Mouse (Mus musculus): ENCODE results near the gene Uba2. TPM values are rescaled to one million over a fixed set of nuclear protein-coding genes. Genes with fewer than 3 reads are reported as not detected.

The Uba2 gene
- total RNA-seq, 2 experiments from 2014 or later = 47.2 to 55.3 TPM

Other genes starting within 250 kb of the Uba2 start
- not detected for gene Scgb2b26, start 224.6 kb downstream of the Uba2 start, total RNA-seq (2021)
- not detected for gene Scgb2b27, start 155.7 kb downstream of the Uba2 start, total RNA-seq (2021)
- not detected for gene Scgb1b27, start 148.1 kb downstream of the Uba2 start, total RNA-seq (2021)
- not detected for gene Scgb1b30, start 74.2 kb downstream of the Uba2 start, total RNA-seq (2021)
- 10 to 100 TPM; 10.5 to 15.2 TPM for gene Wtip, start 36.3 kb downstream of the Uba2 start, total RNA-seq (2021)
- gene Pdcd2l, start 27.1 kb upstream of the Uba2 start, total RNA-seq (2021) = 10 to 100 TPM; 19.5 to 23.2 TPM
- gene Gpi1, start 60.7 kb upstream of the Uba2 start, total RNA-seq (2021) = 100 to 1,000 TPM; 954 to 962 TPM
- not detected for gene Gm6096, start 81.4 kb upstream of the Uba2 start, total RNA-seq (2021)
- gene 4931406P16Rik, start 144.0 kb upstream of the Uba2 start, total RNA-seq (2021) = 10 to 100 TPM; 51.2 to 64.1 TPM
- 10 to 100 TPM; 77.2 to 84.3 TPM for gene Lsm14a, start 223.7 kb upstream of the Uba2 start, total RNA-seq (2021)

Measured in gastrocnemius, postnatal 10 days (tissue).